Mouse (Mus musculus) hindbrain, embryonic 15.5 days (tissue): Measurements from ENCODE around the gene Ttyh2. TPM values are rescaled to one million over a fixed set of nuclear protein-coding genes. Genes with fewer than 3 reads are reported as not detected.
A peak's percentile ranks its signal among the peaks of the same experiment; 100 is the strongest.

Experiments
- ATAC-seq: fragments of 200-750 bp; cut with Nextera tagmentation; 2 replicates; pipeline ENCODE4 v1.8.0; 2017; ENCODE audit warnings: low read depth, moderate number of reproducible peaks, moderate TSS enrichment; ENCODE audit not compliant: low FRiP score
- H3K27ac ChIP-seq: fragments of 300-500 bp; sonication (generic); replicated peaks from 2 replicates; pipeline ENCODE4 v1.5.1; 2015; ENCODE audit warnings: mild to moderate bottlenecking, inconsistent platforms
- H3K27me3 ChIP-seq: fragments of 300-500 bp; sonication (generic); 2 replicates; pipeline ENCODE4 v1.6.1; 2015; ENCODE audit warnings: control low read depth, inconsistent platforms
- H3K36me3 ChIP-seq: fragments of 300-500 bp; sonication (generic); 2 replicates; pipeline ENCODE4 v1.6.1; 2015; ENCODE audit warnings: control low read depth, inconsistent platforms
- H3K4me1 ChIP-seq: fragments of 300-500 bp; sonication (generic); replicated peaks from 2 replicates; pipeline ENCODE4 v1.6.1; 2015; ENCODE audit warnings: control low read depth, inconsistent platforms
- H3K4me2 ChIP-seq: fragments of 300-500 bp; sonication (generic); 2 replicates; pipeline ENCODE4 v1.6.1; 2015; ENCODE audit warnings: moderate library complexity, mild to moderate bottlenecking, inconsistent platforms
- H3K4me3 ChIP-seq: fragments of 300-500 bp; sonication (generic); 2 replicates; pipeline ENCODE4 v1.5.1; 2015; ENCODE audit warnings: mild to moderate bottlenecking, inconsistent platforms
- H3K9ac ChIP-seq: fragments of 300-500 bp; sonication (generic); 2 replicates; pipeline ENCODE4 v1.6.1; 2015; ENCODE audit warnings: inconsistent platforms
- H3K9me3 ChIP-seq: fragments of 300-500 bp; sonication (generic); 2 replicates; pipeline ENCODE4 v1.6.1; 2016; ENCODE audit warnings: control low read depth, inconsistent platforms
- WGBS: fragments of 180-500 bp; shearing (Covaris S2); methylation state at CpG from one replicate; pipeline ENCODE4 v1.1.7; 2015; 5-methylcytosine and 5-hydroxymethylcytosine counted together
- polyA plus RNA-seq: library from polyadenylated mRNA; unstranded; fragments of >200 nt; fragmentation: Nextera tagmentation; extraction: Ambion mirVana; gene quantifications from 2 replicates; pipeline ENCODE4 v1.2.1, GENCODE M21; 2015

Ttyh2 gene
- polyA plus RNA-seq, result 31.6 and 35.1 TPM in 2 replicates

- under 1% methylated on average over 39 of the region's 40 CpGs for WGBS
- Histone ChIP-seq H3K4me3 (peak within 1 kb of the TSS; percentile 49), H3K9ac (peak within 1 kb of the TSS; percentile 45), H3K36me3 (peaks cover 29% of the 10 kb centered on the region), H3K9me3 (no peaks in the 10 kb centered on the region), H3K27ac (peak within 1 kb of the TSS; percentile 39), H3K4me2 (peak within 1 kb of the TSS; percentile 73), H3K4me1 (peaks cover 41% of the 10 kb centered on the region), H3K27me3 (peaks cover 8% of the 10 kb centered on the region)
- ATAC-seq, result peak; percentile 71
Observed at GRCm38 (mm10) chr11:114675341-114675825, at the start of gene Ttyh2. Ttyh2 (plus strand) TSS chr11:114675431.

- no peak for ATAC-seq
- H3K27me3 ChIP-seq, result no peaks in the 10 kb centered on the region
- H3K4me1 ChIP-seq, result no peaks in the 10 kb centered on the region
- WGBS, result 45% methylated on average over 13 of the region's 13 CpGs
- H3K9me3 ChIP-seq, result no peaks in the 10 kb centered on the region
- no peak overlapping the region for H3K4me2 ChIP-seq
- H3K9ac ChIP-seq, result no peak overlapping the region
- no peak overlapping the region for H3K4me3 ChIP-seq
- H3K27ac ChIP-seq, result no peak overlapping the region
- H3K36me3 ChIP-seq, result no peaks in the 10 kb centered on the region
Observed at GRCm38 (mm10) chr11:114626071-114626690, 49.0 kb upstream of the Ttyh2 start.

GRCm38 (mm10) chr11:114627036-114627435, 48.2 kb upstream of the Ttyh2 start:
- H3K36me3 ChIP-seq, result no peaks in the 10 kb centered on the region
- H3K27ac ChIP-seq, result no peak overlapping the region
- WGBS, result 80% methylated on average over 6 of the region's 6 CpGs
- no peak overlapping the region for H3K4me3 ChIP-seq
- H3K9me3 ChIP-seq, result no peaks in the 10 kb centered on the region
- H3K9ac ChIP-seq, result no peak overlapping the region
- no peak overlapping the region for H3K4me2 ChIP-seq
- no peak for ATAC-seq
- no peaks in the 10 kb centered on the region for H3K4me1 ChIP-seq
- no peaks in the 10 kb centered on the region for H3K27me3 ChIP-seq

GRCm38 (mm10) chr11:114628032-114628431, 47.2 kb upstream of the Ttyh2 start:
- H3K27me3 ChIP-seq, result no peaks in the 10 kb centered on the region
- no peak overlapping the region for H3K4me2 ChIP-seq
- H3K9me3 ChIP-seq, result no peaks in the 10 kb centered on the region
- ATAC-seq, result no peak
- no peaks in the 10 kb centered on the region for H3K4me1 ChIP-seq
- WGBS, result 71% methylated on average over 12 of the region's 12 CpGs
- no peak overlapping the region for H3K4me3 ChIP-seq
- H3K36me3 ChIP-seq, result no peaks in the 10 kb centered on the region
- no peak overlapping the region for H3K9ac ChIP-seq
- no peak overlapping the region for H3K27ac ChIP-seq

GRCm38 (mm10) chr11:114630044-114630443, 45.2 kb upstream of the Ttyh2 start:
- Histone ChIP-seq H3K27me3 (no peaks in the 10 kb centered on the region), H3K4me1 (no peaks in the 10 kb centered on the region), H3K9ac (no peak overlapping the region), H3K9me3 (no peaks in the 10 kb centered on the region), H3K27ac (no peak overlapping the region), H3K36me3 (no peaks in the 10 kb centered on the region), H3K4me3 (no peak overlapping the region), H3K4me2 (no peak overlapping the region)
- WGBS, result 87% methylated on average over 5 of the region's 5 CpGs
- no peak for ATAC-seq

GRCm38 (mm10) chr11:114632266-114632665, 43.0 kb upstream of the Ttyh2 start:
- no peak overlapping the region for H3K9ac ChIP-seq
- no peaks in the 10 kb centered on the region for H3K36me3 ChIP-seq
- 69% methylated on average over 8 of the region's 8 CpGs for WGBS
- peaks cover 15% of the 10 kb centered on the region for H3K4me1 ChIP-seq
- no peak overlapping the region for H3K4me3 ChIP-seq
- H3K4me2 ChIP-seq, result no peak overlapping the region
- no peaks in the 10 kb centered on the region for H3K27me3 ChIP-seq
- no peak for ATAC-seq
- H3K9me3 ChIP-seq, result no peaks in the 10 kb centered on the region
- H3K27ac ChIP-seq, result no peak overlapping the region

GRCm38 (mm10) chr11:114636292-114636691, 38.9 kb upstream of the Ttyh2 start:
- no peak overlapping the region for H3K9ac ChIP-seq
- H3K9me3 ChIP-seq, result no peaks in the 10 kb centered on the region
- H3K36me3 ChIP-seq, result no peaks in the 10 kb centered on the region
- peak overlapping the region; percentile 35 for H3K4me2 ChIP-seq
- peak; percentile 76 for ATAC-seq
- H3K4me3 ChIP-seq, result no peak overlapping the region
- under 1% methylated on average over 6 of the region's 6 CpGs for WGBS
- H3K27me3 ChIP-seq, result peaks cover 11% of the 10 kb centered on the region
- peaks cover 32% of the 10 kb centered on the region for H3K4me1 ChIP-seq
- peak overlapping the region; percentile 30; the same call in 1 of the 2 replicates for H3K27ac ChIP-seq

- no peaks in the 10 kb centered on the region for H3K36me3 ChIP-seq
- ATAC-seq, result peak; percentile 49
- peaks cover 11% of the 10 kb centered on the region for H3K27me3 ChIP-seq
- H3K4me3 ChIP-seq, result no peak overlapping the region
- peak overlapping the region; percentile 30; the same call in 1 of the 2 replicates for H3K27ac ChIP-seq
- H3K9me3 ChIP-seq, result no peaks in the 10 kb centered on the region
- H3K9ac ChIP-seq, result no peak overlapping the region
- H3K4me2 ChIP-seq, result peak overlapping the region; percentile 35
- H3K4me1 ChIP-seq, result peaks cover 32% of the 10 kb centered on the region
- 52% methylated on average over 35 of the region's 35 CpGs for WGBS
Observed at GRCm38 (mm10) chr11:114636727-114637505, 38.3 kb upstream of the Ttyh2 start.

GRCm38 (mm10) chr11:114638647-114639290, 36.5 kb upstream of the Ttyh2 start:
- Histone ChIP-seq H3K4me2 (no peak overlapping the region), H3K27me3 (peaks cover 11% of the 10 kb centered on the region), H3K9ac (no peak overlapping the region), H3K27ac (no peak overlapping the region), H3K9me3 (no peaks in the 10 kb centered on the region), H3K4me3 (no peak overlapping the region), H3K4me1 (peaks cover 32% of the 10 kb centered on the region), H3K36me3 (no peaks in the 10 kb centered on the region)
- 61% methylated on average over 10 of the region's 10 CpGs for WGBS
- ATAC-seq, result no peak

GRCm38 (mm10) chr11:114639681-114640103, 35.5 kb upstream of the Ttyh2 start:
- H3K27me3 ChIP-seq, result peaks cover 11% of the 10 kb centered on the region
- 4% methylated on average over 19 of the region's 19 CpGs for WGBS
- no peak overlapping the region for H3K9ac ChIP-seq
- H3K27ac ChIP-seq, result 0 out of 2 replicates have a peak overlapping the region, but pooled peaks have one; percentile 14
- peaks cover 32% of the 10 kb centered on the region for H3K4me1 ChIP-seq
- H3K36me3 ChIP-seq, result no peaks in the 10 kb centered on the region
- H3K4me3 ChIP-seq, result no peak overlapping the region
- ATAC-seq, result no peak
- no peaks in the 10 kb centered on the region for H3K9me3 ChIP-seq
- H3K4me2 ChIP-seq, result 0 out of 2 replicates have a peak overlapping the region, but pooled peaks have one; percentile 22

- WGBS, result 40% methylated on average over 6 of the region's 6 CpGs
- H3K4me3 ChIP-seq, result no peak overlapping the region
- peaks cover 32% of the 10 kb centered on the region for H3K4me1 ChIP-seq
- no peak overlapping the region for H3K4me2 ChIP-seq
- H3K36me3 ChIP-seq, result no peaks in the 10 kb centered on the region
- H3K9ac ChIP-seq, result 0 out of 2 replicates have a peak overlapping the region, but pooled peaks have one; percentile 13
- peaks cover 11% of the 10 kb centered on the region for H3K27me3 ChIP-seq
- H3K9me3 ChIP-seq, result no peaks in the 10 kb centered on the region
- ATAC-seq, result no peak
- no peak overlapping the region for H3K27ac ChIP-seq
Observed at GRCm38 (mm10) chr11:114640658-114641057, 34.6 kb upstream of the Ttyh2 start.

GRCm38 (mm10) chr11:114641136-114641535, 34.1 kb upstream of the Ttyh2 start:
- 82% methylated on average over 8 of the region's 8 CpGs for WGBS
- H3K4me3 ChIP-seq, result no peak overlapping the region
- no peak overlapping the region for H3K9ac ChIP-seq
- H3K4me2 ChIP-seq, result no peak overlapping the region
- H3K4me1 ChIP-seq, result peaks cover 27% of the 10 kb centered on the region
- no peaks in the 10 kb centered on the region for H3K36me3 ChIP-seq
- no peaks in the 10 kb centered on the region for H3K9me3 ChIP-seq
- H3K27me3 ChIP-seq, result peaks cover 11% of the 10 kb centered on the region
- ATAC-seq, result no peak
- H3K27ac ChIP-seq, result no peak overlapping the region
